Mouse (Mus musculus): ENCODE measurements around the gene Gm8773. TPM values are rescaled to one million over a fixed set of nuclear protein-coding genes. Genes with fewer than 3 reads are reported as not detected.

Gm8773 gene
- total and polyA plus RNA-seq, 3 experiments, result 1.6 TPM; not detected in 2

DNA sequence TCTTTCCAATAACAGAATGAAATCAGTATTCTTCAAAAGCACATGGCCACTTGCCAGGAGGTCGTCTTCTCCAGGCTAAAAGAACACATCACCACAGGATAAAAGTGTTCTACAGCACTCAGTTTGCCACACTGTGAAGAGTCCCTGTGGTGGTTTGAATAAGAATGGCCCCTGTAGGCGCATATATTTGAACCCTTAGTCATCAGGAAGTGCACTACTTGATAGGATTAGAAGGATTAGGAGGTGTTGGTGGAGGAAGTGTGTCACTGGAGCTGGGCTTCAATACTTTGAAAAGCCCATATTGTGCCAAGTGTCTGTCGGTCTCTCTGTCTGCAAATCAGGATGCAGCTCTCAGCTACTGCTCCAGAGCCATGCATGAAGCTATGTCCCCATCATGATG is 33.2 kb upstream of the Gm8773 start:
- no peak overlapping the region for H3K27ac ChIP-seq (ENCODE audit: insufficient read depth, low read depth)
- TF ChIP-seq POLR2AphosphoS2 (IDR thresholded peaks at IDR 0.05; ENCODE audit: low read depth, low read length) (no peak), CTCF (conservative IDR thresholded peaks at IDR 0.05 in 1 of 2, IDR thresholded peaks at IDR 0.05 in 1 of 2; ENCODE audit: low read depth in 2 of 2, low read length in 2 of 2) (no peak), SMC3 (IDR thresholded peaks at IDR 0.05; ENCODE audit: low read depth, low read length) (no peak), ZC3H11A (IDR thresholded peaks at IDR 0.05; ENCODE audit: low read depth, low read length) (no peak), RCOR1 (conservative IDR thresholded peaks at IDR 0.05; ENCODE audit: low read depth, low read length) (no peak), HCFC1 (IDR thresholded peaks at IDR 0.05; ENCODE audit: low read depth, low read length) (no peak), MEF2A (IDR thresholded peaks at IDR 0.05; ENCODE audit: borderline replicate concordance, low read depth, low read length) (no peak), ZKSCAN1 (IDR thresholded peaks at IDR 0.05; ENCODE audit: borderline replicate concordance, low read depth, low read length) (no peak), UBTF (IDR thresholded peaks at IDR 0.05; ENCODE audit: low read depth, low read length) (no peak), PAX5 (IDR thresholded peaks at IDR 0.05; ENCODE audit: low read length) (no peak), JUN (IDR thresholded peaks at IDR 0.05; ENCODE audit: insufficient read depth, low read depth, low read length) (no peak), KAT2A (IDR thresholded peaks at IDR 0.05; ENCODE audit: insufficient replicate concordance, low read length) (no peak), BHLHE40 (IDR thresholded peaks at IDR 0.05; ENCODE audit: low read depth, low read length) (no peak), NRF1 (IDR thresholded peaks at IDR 0.05; ENCODE audit: low read depth, low read length) (no peak), MAFK (IDR thresholded peaks at IDR 0.05; ENCODE audit: insufficient replicate concordance, low read length) (no peak), SIN3A (IDR thresholded peaks at IDR 0.05; ENCODE audit: low read length) (no peak), CHD1 (IDR thresholded peaks at IDR 0.05; ENCODE audit: low read depth, low read length) (no peak), RAD21 (IDR thresholded peaks at IDR 0.05; ENCODE audit: low read depth, low read length) (no peak), ETS1 (conservative IDR thresholded peaks at IDR 0.05; ENCODE audit: low read depth, low read length) (no peak)
- H3K9me3 ChIP-seq (replicated peaks; ENCODE audit: low read length), result no peaks in the 10 kb centered on the region
- no peak overlapping the region for H3K4me3 ChIP-seq (replicated peaks in 1 of 3; ENCODE audit: low read depth in 2 of 3, low read length in 2 of 3, poor library complexity in 1 of 3)
- DNase-seq (ENCODE audit: extremely low read depth), result no peak
- dilution Hi-C loops (cut with MboI; ENCODE audit: extremely low pct_ligation_motif_present, extremely low pct_unique_long_range_greater_than_20kb, low sequenced_read_pairs), result no loop called here
- in situ Hi-C loops (cut with MboI; ENCODE audit: low pct_ligation_motif_present, low pct_unique_long_range_greater_than_20kb, low sequenced_read_pairs), result no loop called here
- H3K9ac ChIP-seq (ENCODE audit: insufficient read depth, low read depth), result no peak overlapping the region
- H3K27me3 ChIP-seq (replicated peaks), result no peaks in the 10 kb centered on the region
- H3K4me1 ChIP-seq (ENCODE audit: control insufficient read depth in 1 of 2, insufficient read depth in 2 of 2), result no peaks in the 10 kb centered on the region
- no peak overlapping the region for H3K4me2 ChIP-seq (ENCODE audit: insufficient read depth, low read depth, poor library complexity, severe bottlenecking)
- no peaks in the 10 kb centered on the region for H3K36me3 ChIP-seq (replicated peaks in 1 of 2; ENCODE audit: control insufficient read depth in 1 of 2, insufficient read depth in 1 of 2, low read length in 1 of 2)
- H3K79me2 ChIP-seq (replicated peaks; ENCODE audit: control insufficient read depth, extremely low read depth, insufficient read depth, poor library complexity, severe bottlenecking), result no peaks in the 10 kb centered on the region

DNA sequence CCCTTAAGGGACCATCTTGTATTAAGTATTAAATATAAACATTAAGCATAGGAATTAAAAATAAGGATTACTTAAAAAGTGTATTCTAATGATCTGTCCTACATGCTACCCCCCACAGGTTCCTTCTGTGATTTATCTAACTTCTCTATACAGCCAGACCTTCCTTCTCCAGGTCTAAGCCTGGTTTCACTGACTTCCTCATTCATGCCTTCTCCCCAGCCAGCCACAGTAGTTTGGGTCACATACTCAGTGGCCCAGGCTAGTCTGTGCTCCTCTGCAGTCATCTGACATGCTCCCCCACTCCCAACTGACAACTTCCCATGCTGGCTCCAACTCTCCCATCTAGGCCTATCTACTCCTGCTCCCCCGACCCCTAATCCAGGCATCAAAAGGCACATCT is 22.5 kb upstream of the Gm8773 start:
- dilution Hi-C loops (cut with MboI; ENCODE audit: extremely low pct_ligation_motif_present, extremely low pct_unique_long_range_greater_than_20kb, low sequenced_read_pairs), result no loop called here
- H3K9ac ChIP-seq (ENCODE audit: insufficient read depth, low read depth), result no peak overlapping the region
- in situ Hi-C loops (cut with MboI; ENCODE audit: low pct_ligation_motif_present, low pct_unique_long_range_greater_than_20kb, low sequenced_read_pairs), result no loop called here
- no peaks in the 10 kb centered on the region for H3K27me3 ChIP-seq (replicated peaks)
- no peaks in the 10 kb centered on the region for H3K36me3 ChIP-seq (replicated peaks in 1 of 2; ENCODE audit: control insufficient read depth in 1 of 2, insufficient read depth in 1 of 2, low read length in 1 of 2)
- H3K4me1 ChIP-seq (ENCODE audit: control insufficient read depth in 1 of 2, insufficient read depth in 2 of 2), result no peaks in the 10 kb centered on the region
- H3K4me3 ChIP-seq (replicated peaks in 1 of 3; ENCODE audit: low read depth in 2 of 3, low read length in 2 of 3, poor library complexity in 1 of 3), result no peak overlapping the region
- no peaks in the 10 kb centered on the region for H3K79me2 ChIP-seq (replicated peaks; ENCODE audit: control insufficient read depth, extremely low read depth, insufficient read depth, poor library complexity, severe bottlenecking)
- no peak for DNase-seq (ENCODE audit: extremely low read depth)
- no peak overlapping the region for H3K27ac ChIP-seq (ENCODE audit: insufficient read depth, low read depth)
- no peak for TF ChIP-seq BHLHE40 (IDR thresholded peaks at IDR 0.05; ENCODE audit: low read depth, low read length)
- TF ChIP-seq TCF12 (IDR thresholded peaks at IDR 0.05; ENCODE audit: low read depth, low read length), result no peak
- no peak for TF ChIP-seq RAD21 (IDR thresholded peaks at IDR 0.05; ENCODE audit: low read depth, low read length)
- no peak for TF ChIP-seq POLR2A (IDR thresholded peaks at IDR 0.05; ENCODE audit: low read depth, low read length)
- TF ChIP-seq NELFE (IDR thresholded peaks at IDR 0.05; ENCODE audit: low read depth, low read length), result no peak
- TF ChIP-seq MYC (IDR thresholded peaks at IDR 0.05; ENCODE audit: low read depth, low read length), result no peak
- TF ChIP-seq ZNF384 (IDR thresholded peaks at IDR 0.05; ENCODE audit: low read depth, low read length), result no peak
- TF ChIP-seq ZC3H11A (IDR thresholded peaks at IDR 0.05; ENCODE audit: low read depth, low read length), result no peak
- no peak for TF ChIP-seq ZKSCAN1 (IDR thresholded peaks at IDR 0.05; ENCODE audit: borderline replicate concordance, low read depth, low read length)
- no peak for TF ChIP-seq UBTF (IDR thresholded peaks at IDR 0.05; ENCODE audit: low read depth, low read length)
- TF ChIP-seq RCOR1 (conservative IDR thresholded peaks at IDR 0.05; ENCODE audit: low read depth, low read length), result no peak
- no peak for TF ChIP-seq SMC3 (IDR thresholded peaks at IDR 0.05; ENCODE audit: low read depth, low read length)
- TF ChIP-seq ETS1 (conservative IDR thresholded peaks at IDR 0.05; ENCODE audit: low read depth, low read length), result no peak
- TF ChIP-seq USF2 (conservative IDR thresholded peaks at IDR 0.05; ENCODE audit: low read depth, low read length), result no peak
- TF ChIP-seq JUND (conservative IDR thresholded peaks at IDR 0.05; ENCODE audit: low read depth, low read length), result no peak
- TF ChIP-seq ZMIZ1 (IDR thresholded peaks at IDR 0.05; ENCODE audit: low read depth, low read length), result no peak
- no peak for TF ChIP-seq USF1 (IDR thresholded peaks at IDR 0.05; ENCODE audit: low read depth, low read length)
- H3K4me2 ChIP-seq (ENCODE audit: insufficient read depth, low read depth, poor library complexity, severe bottlenecking), result no peak overlapping the region
- H3K9me3 ChIP-seq (replicated peaks; ENCODE audit: low read length), result peaks cover 5% of the 10 kb centered on the region

Measured in CH12.LX (cell line).